Mouse (Mus musculus) CD4-positive, CD25-positive, alpha-beta regulatory T cell, adult 2 months (primary cell): ENCODE results near the gene Manbal.

ENCODE experiments used
- DNase-seq: peaks from one replicate; pipeline ENCODE4 v3.0.0-alpha.2; 2012; ENCODE audit warnings: low read depth, low spot score

Manbal gene

GRCm38 (mm10) chr2:157434041-157434440, 66.6 kb downstream of the Manbal start:
- no peak for DNase-seq

- no peak for DNase-seq
Observed at GRCm38 (mm10) chr2:157434497-157434896, 67.1 kb downstream of the Manbal start.

- no peak for DNase-seq
Observed at GRCm38 (mm10) chr2:157436496-157436895, 69.1 kb downstream of the Manbal start.

DNA sequence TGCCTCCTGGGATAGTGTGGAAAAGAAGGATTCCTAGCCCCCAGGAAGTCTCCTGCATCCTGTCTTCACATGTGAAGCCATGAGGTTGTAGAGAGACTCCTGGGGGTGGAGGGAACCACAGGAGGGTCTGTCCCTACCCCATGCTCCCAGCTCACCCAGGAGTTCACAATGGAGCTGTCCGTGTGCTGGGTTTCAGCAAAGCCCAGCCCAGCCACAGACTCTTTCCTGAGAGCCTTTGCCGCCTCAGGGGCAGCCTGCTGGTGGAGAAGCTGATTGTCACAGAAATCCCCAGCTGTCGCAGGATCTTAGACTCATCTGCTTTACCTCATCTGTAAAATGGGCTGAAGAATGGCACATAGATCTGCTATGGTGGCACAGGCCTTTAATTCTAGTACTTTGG, 69.7 kb downstream of the Manbal start:
- no peak for DNase-seq

GRCm38 (mm10) chr2:157441363-157441762, 74.0 kb downstream of the Manbal start:
- peak; percentile 24 for DNase-seq
